ENCODE assay signal across 17 mouse cellular contexts in the genomic region with DNA sequence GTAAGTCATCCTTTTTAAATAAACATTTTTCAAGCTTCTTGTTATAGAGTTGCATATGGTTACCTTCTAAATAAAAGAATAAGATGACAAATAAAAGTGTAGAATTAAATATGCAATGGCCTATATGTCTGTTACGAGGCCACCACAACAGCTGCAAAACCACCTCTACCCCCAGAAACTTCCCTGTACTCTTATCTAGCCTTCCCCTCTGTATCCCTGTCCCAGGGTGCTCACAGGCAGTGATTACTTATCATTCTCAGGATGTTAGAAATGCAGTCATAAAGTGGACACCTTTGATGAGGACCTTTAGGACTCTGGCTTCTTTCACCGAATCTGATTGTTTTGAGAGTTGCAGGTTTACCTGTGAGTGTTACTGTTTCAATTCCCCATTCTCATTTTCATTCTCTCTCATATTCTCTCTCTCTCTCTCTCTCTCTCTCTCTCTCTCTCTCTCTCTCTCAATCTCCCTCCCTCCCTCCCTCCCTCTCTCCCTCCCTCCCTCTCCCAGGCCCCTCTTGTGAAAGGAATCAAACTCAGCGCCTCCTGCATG.
"Had no signal": no experiment of that assay in that cellular context is flagged by ENCODE, and none has a peak within 500 bp of the region (broad histone marks: within the 10 kb centered on the region; RNA-seq: fewer than 3 reads in every experiment).

No protein-coding gene starts in this region.

- H3K27me3 ChIP-seq: neural tube, embryonic 13.5 days; neural tube, embryonic 15.5 days had no signal

- ATAC-seq: midbrain, embryonic 16.5 days had no signal

- DNase-seq: lung, adult 18-20 months; lung, embryonic 14.5 days; lung, postnatal 10 days; midbrain, embryonic 14.5 days; retina, postnatal 1 day; right cerebral cortex, adult 18-20 months; right cerebral cortex, postnatal 25 days; right cerebral cortex, postnatal 4 days; spleen, adult 18-20 months; thymus, adult 2 months; thymus, postnatal 25 days had no signal

- H3K9ac ChIP-seq: lung, embryonic 14.5 days; midbrain, embryonic 12.5 days; neural tube, embryonic 13.5 days; neural tube, embryonic 15.5 days had no signal

- H3K27ac ChIP-seq: midbrain, embryonic 10.5 days; midbrain, embryonic 12.5 days; neural tube, embryonic 13.5 days; neural tube, embryonic 15.5 days had no signal

- H3K4me1 ChIP-seq: midbrain, embryonic 10.5 days; neural tube, embryonic 15.5 days had no signal

- H3K4me2 ChIP-seq: lung, embryonic 14.5 days; midbrain, embryonic 12.5 days; neural tube, embryonic 13.5 days; neural tube, embryonic 15.5 days had no signal

- H3K36me3 ChIP-seq: neural tube, embryonic 13.5 days; neural tube, embryonic 15.5 days had no signal

- H3K9me3 ChIP-seq: midbrain, embryonic 10.5 days; midbrain, embryonic 12.5 days; neural tube, embryonic 13.5 days; neural tube, embryonic 15.5 days had no signal

- H3K4me3 ChIP-seq: midbrain, embryonic 10.5 days; midbrain, embryonic 12.5 days; myocyte; neural tube, embryonic 13.5 days; neural tube, embryonic 15.5 days had no signal
